Mouse (Mus musculus) bone marrow macrophage, adult 2 months (primary cell): Measurements from ENCODE around the gene Wdr43. TPM values are rescaled to one million over a fixed set of nuclear protein-coding genes. Genes with fewer than 3 reads are reported as not detected.

ENCODE experiments used
- H3K27ac ChIP-seq: 2 replicates; pipeline ENCODE4 v1.5.1; 2012; ENCODE audit warnings: low read depth, low read length; ENCODE audit not compliant: insufficient read depth
- H3K4me1 ChIP-seq: 2 replicates; pipeline ENCODE4 v1.6.1; 2012; ENCODE audit warnings: low read length; ENCODE audit not compliant: control insufficient read depth, insufficient read depth
- H3K4me3 ChIP-seq: 2 replicates; pipeline ENCODE4 v1.5.1; 2012; ENCODE audit warnings: mild to moderate bottlenecking, low read length, moderate library complexity; ENCODE audit not compliant: insufficient read depth
- CTCF ChIP-seq: IDR thresholded peaks from 2 replicates; pipeline ENCODE4 v1.5.1; 2012; ENCODE audit warnings: low read depth, mild to moderate bottlenecking, low read length, moderate library complexity
- POLR2A ChIP-seq: IDR thresholded peaks from 2 replicates; pipeline ENCODE4 v1.6.1; 2012; ENCODE audit warnings: mild to moderate bottlenecking, low read depth, low read length, borderline replicate concordance
- polyA plus RNA-seq: library from polyadenylated mRNA; stranded (reverse); fragments of >200 nt; gene quantifications from 2 replicates; pipeline ENCODE4 v1.2.4, GENCODE M21; 2012; ENCODE audit not compliant: missing spikeins, insufficient read depth, insufficient read length

The Wdr43 gene
- polyA plus RNA-seq, 1 experiment = 29.9 TPM

DNA sequence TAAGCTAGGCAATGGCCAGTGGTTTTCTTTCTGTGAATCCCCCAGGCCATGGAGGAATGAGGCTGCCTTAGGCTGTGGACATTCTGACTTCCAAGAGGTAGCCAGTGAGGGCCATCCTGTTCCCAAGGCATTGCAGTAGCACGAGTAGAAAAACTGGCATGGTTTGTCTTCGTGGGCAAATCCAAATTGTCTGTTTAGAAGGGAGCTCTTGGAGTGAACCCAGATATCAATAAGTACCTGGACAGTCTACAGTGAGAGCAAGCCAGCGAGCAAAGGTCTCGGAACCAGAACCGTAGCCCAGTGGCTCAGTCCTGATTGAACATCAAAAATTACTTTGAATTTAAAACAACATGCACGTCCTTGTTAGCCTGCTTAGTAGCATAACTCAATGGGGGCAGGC, 67.6 kb downstream of the Wdr43 start:
- Histone ChIP-seq H3K4me1 (peaks cover 15% of the 10 kb centered on the region), H3K27ac (no peak overlapping the region), H3K4me3 (no peak overlapping the region)
- TF ChIP-seq POLR2A = no peak
- no peak for TF ChIP-seq CTCF

DNA sequence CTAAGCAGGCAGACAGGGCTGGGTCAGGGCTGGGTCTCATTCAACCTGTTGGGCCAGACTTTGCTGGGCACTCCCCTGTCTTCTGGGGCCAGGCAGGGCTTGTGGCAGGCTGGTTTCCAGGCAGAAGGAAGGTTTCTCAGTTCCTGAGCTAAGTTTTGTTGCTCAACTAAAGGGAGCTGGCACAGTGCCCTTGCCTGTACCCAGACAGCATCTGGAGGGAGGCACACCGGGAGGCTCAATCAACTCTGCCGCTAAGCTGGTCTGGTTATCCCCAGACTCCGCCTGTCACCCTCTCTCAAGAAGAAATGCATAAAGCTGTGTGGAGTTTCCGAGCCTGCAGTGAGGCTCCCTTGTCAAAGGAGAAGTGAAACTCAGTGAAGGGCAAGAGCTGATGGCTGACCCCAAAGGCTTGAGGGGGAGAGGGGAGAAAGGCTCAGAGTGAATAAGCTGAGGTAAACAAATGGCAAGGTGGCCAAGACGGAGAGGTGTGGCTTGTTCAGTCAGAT, 68.5 kb downstream of the Wdr43 start:
- H3K4me1 ChIP-seq = peaks cover 15% of the 10 kb centered on the region

DNA sequence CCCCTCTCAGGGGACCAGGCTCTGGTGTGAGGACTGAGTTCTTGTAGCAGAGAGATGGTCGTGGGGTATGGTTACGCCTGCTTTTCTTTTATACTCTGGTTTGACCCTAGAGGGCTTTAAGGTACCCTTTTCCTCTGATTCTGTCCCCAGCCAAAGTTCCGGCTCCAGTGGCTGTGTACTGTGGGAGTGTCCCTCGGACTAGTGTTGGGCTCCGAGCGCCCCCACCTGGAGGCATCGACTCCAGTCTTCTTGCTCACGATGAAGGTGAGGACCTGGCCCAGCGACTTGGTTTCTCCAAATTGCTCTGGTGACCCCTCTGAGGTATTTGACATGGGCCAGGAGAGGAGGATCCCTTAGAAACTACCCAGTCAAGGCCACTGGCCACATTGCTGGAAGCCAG, 71.7 kb downstream of the Wdr43 start:
- Histone ChIP-seq H3K4me3 (no peak overlapping the region), H3K27ac (no peak overlapping the region), H3K4me1 (peaks cover 15% of the 10 kb centered on the region)
- TF ChIP-seq CTCF (no peak), POLR2A (no peak)

More for the DNA sequence above, 68.5 kb downstream of the Wdr43 start:
- Histone ChIP-seq H3K4me3 (no peak overlapping the region), H3K27ac (no peak overlapping the region)
- TF ChIP-seq POLR2A = no peak
- TF ChIP-seq CTCF = no peak

DNA sequence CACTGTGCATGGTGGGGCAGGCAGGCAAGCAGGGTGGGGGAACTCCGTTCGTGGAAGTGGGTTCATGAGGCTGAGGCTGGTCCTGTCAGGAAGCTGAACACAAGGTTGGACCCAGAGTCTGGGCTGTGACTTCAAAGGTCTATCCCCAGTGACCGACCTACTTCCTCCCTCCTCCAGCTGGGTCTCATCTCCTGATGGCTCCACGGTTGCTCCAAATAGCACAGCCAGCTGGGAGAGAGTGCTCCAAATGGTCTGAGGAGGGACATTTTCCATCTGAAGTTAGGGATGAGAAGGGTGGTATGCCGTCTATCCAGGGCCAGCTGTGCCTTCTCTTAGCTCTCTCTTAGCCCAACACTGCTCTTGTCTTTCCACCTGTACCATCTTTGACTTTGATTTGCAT, 74.2 kb downstream of the Wdr43 start:
- Histone ChIP-seq H3K27ac (no peak overlapping the region), H3K4me3 (no peak overlapping the region), H3K4me1 (peaks cover 2% of the 10 kb centered on the region; the same call in 1 of the 2 replicates)
- no peak for TF ChIP-seq POLR2A
- no peak for TF ChIP-seq CTCF

DNA sequence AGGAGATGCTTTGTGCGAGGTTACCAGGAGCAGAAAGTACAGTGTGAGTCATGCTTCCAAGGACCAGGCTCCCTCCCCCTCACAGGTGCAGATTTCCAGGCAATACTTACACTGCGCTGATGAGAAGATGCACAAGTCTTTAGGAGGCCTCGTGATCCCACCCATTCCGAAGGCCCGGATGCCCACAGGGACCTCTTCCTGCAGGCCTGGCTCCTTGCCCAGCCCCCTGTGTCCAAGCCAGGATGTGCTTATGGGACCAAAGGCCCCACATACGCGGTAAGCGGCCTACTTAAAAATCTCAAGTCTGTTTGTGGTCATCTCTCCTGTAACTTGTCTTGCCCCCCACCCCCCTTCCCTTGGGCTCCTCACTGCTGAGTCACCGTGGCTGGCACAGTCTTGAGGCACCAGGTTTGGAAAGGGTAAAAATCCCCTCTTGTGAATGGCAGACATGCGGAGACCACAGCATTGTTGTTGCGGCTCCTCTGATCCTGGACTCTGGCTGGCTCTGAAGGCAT, 75.7 kb downstream of the Wdr43 start:
- Histone ChIP-seq H3K4me1 (no peaks in the 10 kb centered on the region), H3K27ac (no peak overlapping the region), H3K4me3 (no peak overlapping the region)
- TF ChIP-seq CTCF (no peak), POLR2A (no peak)

DNA sequence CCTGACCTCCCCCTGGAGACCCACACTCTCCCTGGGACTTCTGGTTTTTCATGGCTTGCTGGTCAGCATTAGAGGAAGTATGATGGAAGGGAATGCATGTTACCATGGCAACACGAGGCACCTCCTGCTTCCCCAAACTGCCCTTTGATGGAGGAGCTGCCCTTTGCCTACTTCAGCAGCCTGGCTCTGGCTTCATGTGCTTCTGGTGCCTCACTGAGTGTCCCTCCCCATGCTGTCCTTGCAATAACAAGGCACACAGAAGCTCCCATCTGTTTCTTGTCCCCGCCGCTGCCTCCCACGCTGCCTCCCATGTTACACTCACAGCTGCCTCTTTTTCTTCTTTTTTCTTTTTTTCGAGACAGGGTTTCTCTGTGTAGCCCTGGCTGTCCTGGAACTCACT, 77.6 kb downstream of the Wdr43 start:
- no peak for TF ChIP-seq CTCF
- TF ChIP-seq POLR2A = no peak
- no peak overlapping the region for H3K27ac ChIP-seq
- no peak overlapping the region for H3K4me3 ChIP-seq
- no peaks in the 10 kb centered on the region for H3K4me1 ChIP-seq

DNA sequence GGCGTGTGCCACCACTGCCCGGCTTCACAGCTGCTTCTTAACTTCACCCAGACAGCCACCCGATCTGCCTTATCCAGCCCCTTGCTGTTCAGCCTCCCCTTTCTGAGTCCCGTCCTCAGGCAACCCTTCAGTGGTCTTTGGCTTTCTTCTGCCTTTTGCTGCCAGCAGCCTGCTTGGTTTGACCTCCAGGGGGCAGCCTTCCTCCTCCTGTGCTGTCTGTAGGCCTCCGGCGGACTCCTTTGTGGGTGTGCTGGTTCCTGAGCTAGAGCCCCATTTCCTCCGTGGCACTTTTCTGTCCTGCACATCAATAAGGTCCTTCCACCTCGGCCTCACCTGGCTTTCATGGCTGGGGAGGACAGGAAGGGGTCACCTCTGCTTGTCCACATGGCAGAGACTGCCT, 78.1 kb downstream of the Wdr43 start:
- no peak overlapping the region for H3K4me3 ChIP-seq
- H3K27ac ChIP-seq = no peak overlapping the region
- H3K4me1 ChIP-seq = no peaks in the 10 kb centered on the region
- TF ChIP-seq CTCF = peak; percentile 38; the same call in 1 of the 2 replicates
- no peak for TF ChIP-seq POLR2A

DNA sequence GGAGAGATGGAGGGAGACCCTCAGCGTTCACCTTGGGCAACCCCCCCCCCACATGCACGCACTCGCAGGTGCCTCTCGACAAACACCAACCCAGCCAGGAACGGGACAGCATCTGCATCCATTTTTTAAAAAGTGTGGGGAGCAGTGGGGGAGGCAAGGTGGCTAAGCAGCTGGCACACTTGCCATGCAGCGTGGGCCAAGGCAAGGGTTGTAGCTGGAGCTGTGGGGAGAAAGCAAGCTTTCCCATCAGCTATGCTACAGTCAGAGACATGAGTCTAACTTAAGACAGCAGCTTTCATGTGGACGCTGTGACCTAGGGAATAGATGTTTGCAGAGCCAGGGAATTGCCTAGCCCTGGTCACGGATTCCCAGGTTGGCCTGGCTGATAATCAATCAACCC, 79.5 kb downstream of the Wdr43 start:
- Histone ChIP-seq H3K27ac (no peak overlapping the region), H3K4me3 (no peak overlapping the region), H3K4me1 (no peaks in the 10 kb centered on the region)
- TF ChIP-seq CTCF = no peak
- TF ChIP-seq POLR2A = no peak

DNA sequence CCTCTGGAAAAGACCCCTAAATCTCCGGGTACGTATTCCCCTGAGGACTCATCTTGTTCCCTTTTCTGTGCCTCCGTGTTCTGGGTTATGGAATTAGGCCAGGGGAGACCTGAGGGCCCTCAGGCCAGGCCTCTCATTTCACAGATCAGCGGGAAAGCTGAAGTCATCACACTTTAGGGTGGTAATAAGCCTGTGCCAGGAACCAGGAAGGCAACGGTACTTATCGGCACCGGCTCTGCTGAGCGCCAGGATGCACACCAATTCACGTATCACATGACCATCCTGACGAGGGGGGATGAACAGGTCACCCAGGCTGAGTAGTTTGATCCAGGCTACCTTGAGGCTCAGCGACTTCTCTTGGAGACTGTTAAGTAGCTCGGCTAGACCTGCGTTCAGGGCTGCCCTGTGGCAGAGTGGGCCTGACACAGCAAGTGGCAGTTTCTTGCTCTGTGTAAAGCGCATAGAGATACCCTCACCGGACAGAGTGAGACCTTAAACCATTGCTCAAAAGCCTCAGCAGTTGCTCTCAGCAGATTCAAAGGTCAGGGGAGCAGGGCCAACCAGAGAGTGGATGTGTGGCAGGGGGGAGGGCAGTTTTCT, 80.1 kb downstream of the Wdr43 start:
- no peak for TF ChIP-seq POLR2A
- TF ChIP-seq CTCF = no peak
- Histone ChIP-seq H3K4me3 (no peak overlapping the region), H3K4me1 (no peaks in the 10 kb centered on the region), H3K27ac (no peak overlapping the region)

DNA sequence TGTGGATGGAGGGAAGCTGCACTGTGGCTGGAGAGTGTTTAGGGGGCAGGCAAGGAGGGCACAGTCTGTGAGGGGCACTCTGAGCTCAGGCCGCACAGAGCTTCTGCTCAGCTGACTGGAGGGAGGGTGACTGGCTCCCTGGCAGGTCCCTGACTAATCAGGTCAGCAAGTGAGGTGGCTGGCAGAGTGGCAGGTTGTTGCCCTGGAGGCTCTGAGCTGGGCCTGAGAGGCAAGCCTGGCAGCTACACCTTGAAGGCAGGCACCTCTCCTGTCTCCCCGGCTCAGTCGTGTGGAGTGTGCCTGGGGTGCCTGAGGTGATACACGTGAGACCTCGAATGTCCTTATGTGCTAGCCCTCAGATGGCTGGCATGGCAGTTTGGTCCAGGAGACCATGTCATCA, 80.7 kb downstream of the Wdr43 start:
- no peak for TF ChIP-seq POLR2A
- no peak for TF ChIP-seq CTCF
- H3K4me1 ChIP-seq = no peaks in the 10 kb centered on the region
- H3K4me3 ChIP-seq = no peak overlapping the region
- no peak overlapping the region for H3K27ac ChIP-seq
